Mouse (Mus musculus) heart, embryonic 16.5 days (tissue): Measurements from ENCODE around the gene Polk. TPM values are rescaled to one million over a fixed set of nuclear protein-coding genes. Genes with fewer than 3 reads are reported as not detected.
A peak's percentile ranks its signal among the peaks of the same experiment; 100 is the strongest.

Experiments
- ATAC-seq: fragments of 200-750 bp; cut with Nextera tagmentation; replicated peaks from 2 replicates; pipeline ENCODE4 v1.8.0; 2017; ENCODE audit warnings: moderate number of reproducible peaks; ENCODE audit not compliant: insufficient read depth, low FRiP score; ENCODE audit errors: extremely low read depth
- H3K27ac ChIP-seq: fragments of 300-500 bp; sonication (generic); 2 replicates; pipeline ENCODE4 v1.5.1; 2014; ENCODE audit warnings: mild to moderate bottlenecking, low read length, control low read depth, moderate library complexity
- H3K27me3 ChIP-seq: fragments of 300-500 bp; sonication (generic); 2 replicates; pipeline ENCODE4 v1.6.1; 2014; ENCODE audit warnings: low read length, mixed read lengths; ENCODE audit not compliant: control insufficient read depth, insufficient read depth
- H3K36me3 ChIP-seq: fragments of 300-500 bp; sonication (generic); 2 replicates; pipeline ENCODE4 v1.6.1; 2014; ENCODE audit not compliant: control insufficient read depth, insufficient read depth
- H3K4me1 ChIP-seq: fragments of 300-500 bp; sonication (generic); 2 replicates; pipeline ENCODE4 v1.6.1; 2014; ENCODE audit warnings: low read length, mixed read lengths; ENCODE audit not compliant: control insufficient read depth, insufficient read depth
- H3K4me2 ChIP-seq: fragments of 300-500 bp; sonication (generic); 2 replicates; pipeline ENCODE4 v1.6.1; 2014; ENCODE audit warnings: low read depth, mild to moderate bottlenecking, control low read depth, low read length
- H3K4me3 ChIP-seq: fragments of 300-500 bp; sonication (generic); 2 replicates; pipeline ENCODE4 v1.5.1; 2014; ENCODE audit warnings: mild to moderate bottlenecking, control low read depth, low read length
- H3K9ac ChIP-seq: fragments of 300-500 bp; sonication (generic); 2 replicates; pipeline ENCODE4 v1.6.1; 2014; ENCODE audit warnings: low read length, control low read depth
- H3K9me3 ChIP-seq: fragments of 300-500 bp; sonication (generic); replicated peaks from 2 replicates; pipeline ENCODE4 v1.6.1; 2016; ENCODE audit warnings: low read length; ENCODE audit not compliant: control insufficient read depth
- WGBS: fragments of 180-500 bp; shearing (Covaris S2); extraction: QIAGEN DNeasy Blood & Tissue Kit; methylation state at CpG from one replicate; pipeline ENCODE4 v1.1.7; 2014; 5-methylcytosine and 5-hydroxymethylcytosine counted together
- polyA plus RNA-seq: library from polyadenylated mRNA; unstranded; fragments of >200 nt; fragmentation: Nextera tagmentation; extraction: Ambion mirVana; gene quantifications from 2 replicates; pipeline ENCODE4 v1.2.1, GENCODE M21; 2015

The Polk gene
- polyA plus RNA-seq, 1 experiment from 2014 or later = 7.3 TPM

- no peaks in the 10 kb centered on the region for H3K9me3 ChIP-seq
- no peaks in the 10 kb centered on the region for H3K36me3 ChIP-seq
- peak overlapping the region; percentile 49; the same call in 1 of the 2 replicates for H3K4me2 ChIP-seq
- no peaks in the 10 kb centered on the region for H3K27me3 ChIP-seq
- ATAC-seq = peak; percentile 68; the same call in 1 of the 2 replicates
- H3K27ac ChIP-seq = no peak overlapping the region
- WGBS = 23% methylated on average over 12 of the region's 12 CpGs
- H3K9ac ChIP-seq = peak overlapping the region; percentile 65
- H3K4me3 ChIP-seq = 0 out of 2 replicates have a peak overlapping the region, but pooled peaks have one; percentile 32
- H3K4me1 ChIP-seq = peaks cover 31% of the 10 kb centered on the region
Measured at GRCm38 (mm10) chr13:96431595-96432156, 110.7 kb downstream of the Polk start.

Other genes starting within 250 kb of the Polk start
- 10.4 and 11.5 TPM in 2 replicates for gene Poc5, start 154.3 kb downstream of the Polk start, polyA plus RNA-seq
- gene Ankdd1b, start 71.4 kb downstream of the Polk start, polyA plus RNA-seq = 0.95 and 1.2 TPM in 2 replicates
- gene Gm17622, start 51.8 kb downstream of the Polk start, polyA plus RNA-seq = not detected in 2 replicates
- gene Col4a3bp, start within 50 bp of the Polk start, polyA plus RNA-seq = 8.7 and 9.1 TPM in 2 replicates
- gene Hmgcr, start 128.4 kb upstream of the Polk start, polyA plus RNA-seq = 27.6 and 29.7 TPM in 2 replicates
- not detected in 2 replicates for gene Ankrd31, start 205.7 kb upstream of the Polk start, polyA plus RNA-seq